Mouse (Mus musculus) regulatory T cell (primary cell): ENCODE data around the gene Ebf1.
"Not testable (repeated sequence)": the region's sequence is repeated elsewhere in the genome, so short reads cannot be mapped to it uniquely, and the experiment has no call there.

Experiments used
- in situ Hi-C: fragments of 300-600 bp; cut with MboI, MseI; formaldehyde crosslinking; loops from one replicate; pipeline ENCODE4 v1.15.1; 2025; ENCODE audit warnings: high pct_unique_total_duplicates

Gene Ebf1

GRCm38 (mm10) chr11:44616788-44617712, at the start of gene Ebf1:
Gene Ebf1, plus strand, starts transcription at chr11:44617317.
- in situ Hi-C loops: loop anchor here (25.0 kb wide), 2 partner anchors 920 to 1070 kb away; no protein-coding TSS in a partner anchor

GRCm38 (mm10) chr11:44570336-44570735, 46.8 kb upstream of the Ebf1 start:
- in situ Hi-C loops: not testable (repeated sequence)

- in situ Hi-C loops: no loop called here
These were observed 44.3 kb upstream of the Ebf1 start for GRCm38 (mm10) chr11:44572781-44573180.

DNA sequence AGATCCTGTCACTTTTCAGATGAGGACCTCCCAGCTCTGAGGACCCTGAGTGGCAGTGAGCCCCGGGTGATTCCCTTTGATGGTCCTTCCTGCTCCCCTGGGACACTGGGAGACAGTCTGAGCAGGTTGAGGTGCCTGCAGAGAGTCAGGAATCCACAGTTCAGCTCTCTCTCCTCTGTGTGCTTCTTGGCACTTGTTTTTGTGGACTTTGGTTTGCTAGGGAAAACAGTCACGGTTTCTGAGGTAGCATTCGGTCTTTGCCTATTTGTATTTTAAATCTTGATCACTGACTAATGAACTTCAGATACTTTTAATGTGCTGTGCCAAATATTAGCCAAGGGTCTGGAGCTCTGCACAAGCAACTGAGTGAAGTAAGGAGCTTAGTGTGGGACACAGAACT, 43.7 kb upstream of the Ebf1 start:
- in situ Hi-C loops: no loop called here

- in situ Hi-C loops: no loop called here
These were observed 42.7 kb upstream of the Ebf1 start for GRCm38 (mm10) chr11:44574391-44574790.

DNA sequence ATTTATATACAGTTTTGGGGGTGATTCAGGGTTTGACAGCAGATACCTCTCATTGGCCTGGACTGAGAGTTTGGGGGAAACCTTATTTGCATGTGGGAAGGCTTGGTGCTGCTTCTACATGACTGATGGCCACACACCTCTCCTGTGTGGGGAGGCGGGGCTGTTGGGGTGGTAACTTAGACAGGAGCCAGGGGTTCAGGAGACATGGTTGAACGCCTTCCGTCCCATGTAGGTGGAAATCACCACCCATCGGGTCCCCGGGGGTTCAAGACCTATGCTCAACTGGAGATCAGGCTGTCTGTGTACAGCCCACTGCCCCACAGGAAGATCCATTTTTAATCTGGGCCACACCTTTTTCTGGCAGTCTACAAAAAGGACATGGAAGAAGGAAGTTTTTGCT, 42.3 kb upstream of the Ebf1 start:
- in situ Hi-C loops: loop anchor here (25.0 kb wide), 1 partner anchor 1062 kb away; no protein-coding TSS in a partner anchor

- in situ Hi-C loops: loop anchor here (25.0 kb wide), 1 partner anchor 1059 kb away; no protein-coding TSS in a partner anchor
These were observed 39.2 kb upstream of the Ebf1 start for GRCm38 (mm10) chr11:44577911-44578310.

- in situ Hi-C loops: loop anchor here (25.0 kb wide), 1 partner anchor 1056 kb away; no protein-coding TSS in a partner anchor
These were observed 35.8 kb upstream of the Ebf1 start for GRCm38 (mm10) chr11:44581277-44581683.

GRCm38 (mm10) chr11:44586047-44586696, 30.9 kb upstream of the Ebf1 start:
- in situ Hi-C loops: loop anchor here (25.0 kb wide), 1 partner anchor 1051 kb away; no protein-coding TSS in a partner anchor

DNA sequence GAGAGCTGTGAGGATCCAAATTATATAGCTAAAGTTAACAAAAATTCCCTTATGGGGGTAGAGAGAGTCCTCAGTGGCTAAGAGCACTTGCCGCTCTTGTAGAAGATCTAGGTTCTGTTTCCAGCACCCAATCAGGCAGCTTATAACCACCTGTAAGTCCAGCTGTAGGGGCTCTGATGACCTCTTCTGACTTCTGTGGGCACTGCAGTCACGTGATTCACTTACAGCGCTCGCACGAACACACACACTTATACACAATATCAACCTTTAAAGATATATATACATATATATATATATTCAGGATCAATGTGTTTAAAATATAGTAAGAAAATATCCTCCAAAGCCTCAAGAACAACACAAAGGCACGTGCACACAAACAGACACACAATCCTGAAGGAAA, 24.1 kb upstream of the Ebf1 start:
- in situ Hi-C loops: loop anchor here (10.0 to 25.0 kb wide), 2 partner anchors 1044 to 1242 kb away; no protein-coding TSS in a partner anchor

GRCm38 (mm10) chr11:44594768-44595167, 22.3 kb upstream of the Ebf1 start:
- in situ Hi-C loops: loop anchor here (10.0 to 25.0 kb wide), 2 partner anchors 1043 to 1240 kb away; no protein-coding TSS in a partner anchor

DNA sequence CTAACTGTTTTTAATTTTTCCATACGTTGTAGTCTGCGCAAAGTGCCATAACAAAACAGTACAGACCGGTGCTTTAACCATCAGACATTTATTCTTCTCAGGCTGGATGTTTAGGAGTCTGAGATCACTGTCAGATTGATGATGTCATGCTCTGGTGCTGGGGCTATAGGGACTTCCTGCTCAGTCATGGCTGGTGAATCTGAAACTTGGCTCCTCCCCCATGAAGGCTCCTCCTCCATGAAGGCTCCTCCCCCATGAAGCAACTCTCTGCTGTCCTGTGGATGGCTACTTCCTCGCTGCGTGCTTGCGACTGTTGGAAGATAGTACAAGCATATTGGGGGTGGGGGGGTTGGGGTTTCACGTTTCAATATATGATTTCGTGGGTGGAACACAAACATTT, 10.2 kb upstream of the Ebf1 start:
- in situ Hi-C loops: loop anchor here (25.0 kb wide), 2 partner anchors 930 to 1080 kb away; no protein-coding TSS in a partner anchor

DNA sequence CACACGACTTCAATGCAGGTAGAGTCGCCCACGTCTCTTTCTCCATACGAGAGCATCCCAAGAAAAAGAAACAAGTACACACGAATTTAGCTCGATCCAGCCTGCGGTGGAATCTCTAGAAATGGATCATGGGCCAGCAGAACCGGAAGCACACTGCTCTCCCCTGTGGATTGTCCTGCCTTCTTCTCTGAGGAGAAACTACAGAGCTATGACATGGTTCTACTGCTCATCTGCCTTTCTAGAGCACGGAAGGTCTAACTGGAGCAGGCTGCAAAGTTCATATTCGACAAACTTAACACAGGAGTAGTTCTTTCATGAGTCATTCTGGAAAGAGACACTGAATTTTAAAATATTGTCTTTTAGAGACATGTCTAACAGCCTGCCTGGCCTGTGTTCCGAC, 8.5 kb upstream of the Ebf1 start:
- in situ Hi-C loops: loop anchor here (25.0 kb wide), 2 partner anchors 929 to 1079 kb away; no protein-coding TSS in a partner anchor

DNA sequence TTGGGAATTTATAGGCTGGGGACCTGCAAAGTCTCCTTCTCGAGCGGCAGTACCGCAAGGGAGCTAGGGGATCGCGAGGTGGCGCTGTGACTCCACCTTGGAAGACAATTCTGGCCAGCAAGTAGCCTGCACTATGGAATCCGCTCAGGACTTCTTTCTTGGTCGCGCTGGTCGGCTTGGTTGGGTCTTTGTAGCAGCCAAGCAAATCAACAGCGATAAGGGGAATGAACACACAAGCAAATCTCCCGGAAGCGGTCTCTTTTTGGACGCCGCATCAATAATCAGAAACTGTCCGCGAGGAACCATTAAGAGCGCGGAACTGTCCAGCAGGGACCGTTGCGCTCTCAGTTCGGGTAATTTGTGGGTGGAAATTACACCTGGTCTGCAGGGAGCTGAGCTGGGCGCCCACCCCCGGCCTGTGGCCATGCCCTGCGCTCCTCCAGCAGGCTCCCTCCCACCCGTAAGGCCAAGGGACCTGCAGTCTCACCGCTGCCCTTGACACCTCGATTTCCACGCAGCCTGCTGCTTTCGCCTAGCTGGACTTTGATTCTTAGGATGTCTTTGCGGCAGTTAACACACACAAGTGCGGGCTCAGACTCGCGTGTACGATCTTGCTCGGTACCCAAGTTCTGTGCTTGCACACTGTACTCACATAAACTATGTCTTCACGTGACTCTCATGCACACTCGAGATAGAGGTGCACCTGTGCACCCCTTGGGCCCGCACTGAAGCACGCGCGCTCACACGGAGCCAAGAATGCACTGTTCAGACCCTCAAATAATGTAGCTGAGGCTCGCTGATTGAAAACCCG, 5.9 kb upstream of the Ebf1 start:
- in situ Hi-C loops: loop anchor here (25.0 kb wide), 2 partner anchors 926 to 1076 kb away; no protein-coding TSS in a partner anchor

GRCm38 (mm10) chr11:44612156-44612555, 5.0 kb upstream of the Ebf1 start:
- in situ Hi-C loops: loop anchor here (25.0 kb wide), 2 partner anchors 925 to 1075 kb away; no protein-coding TSS in a partner anchor

DNA sequence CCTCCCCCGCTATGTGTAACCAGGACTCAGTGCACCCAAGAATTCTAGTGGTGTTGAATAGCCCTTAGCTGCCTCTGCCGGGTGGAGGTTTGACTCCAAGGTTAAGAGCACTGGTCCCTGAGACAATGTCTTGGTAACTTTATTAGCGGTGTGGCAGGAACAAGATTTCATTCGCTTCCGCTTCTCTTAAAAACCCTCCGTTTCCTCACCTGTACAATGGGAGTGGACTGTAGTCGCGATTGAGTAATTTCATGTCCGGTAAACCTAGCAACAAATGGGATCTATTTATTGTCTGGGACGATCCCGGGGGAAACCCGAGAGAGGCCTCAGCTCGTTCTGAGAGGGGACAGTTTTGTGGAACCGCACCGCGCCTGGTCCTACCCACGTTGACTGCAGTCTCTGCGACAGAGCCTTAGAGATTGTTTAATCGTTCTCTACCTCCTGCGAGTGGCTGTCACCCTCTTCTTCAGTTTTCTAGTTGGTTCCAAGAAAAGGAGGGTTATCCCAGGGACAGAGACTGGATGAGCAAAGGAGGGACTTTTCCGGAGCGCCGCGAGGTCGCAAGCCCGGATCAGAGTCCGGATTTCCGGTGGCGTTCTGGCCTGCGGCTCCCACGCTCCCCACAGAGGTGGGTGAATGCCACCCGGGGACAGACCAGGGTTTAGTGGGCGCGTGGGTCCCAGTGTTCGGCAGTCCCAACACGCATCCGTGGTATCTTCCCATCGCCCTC, 4.3 kb upstream of the Ebf1 start:
- in situ Hi-C loops: loop anchor here (25.0 kb wide), 2 partner anchors 924 to 1074 kb away; no protein-coding TSS in a partner anchor

DNA sequence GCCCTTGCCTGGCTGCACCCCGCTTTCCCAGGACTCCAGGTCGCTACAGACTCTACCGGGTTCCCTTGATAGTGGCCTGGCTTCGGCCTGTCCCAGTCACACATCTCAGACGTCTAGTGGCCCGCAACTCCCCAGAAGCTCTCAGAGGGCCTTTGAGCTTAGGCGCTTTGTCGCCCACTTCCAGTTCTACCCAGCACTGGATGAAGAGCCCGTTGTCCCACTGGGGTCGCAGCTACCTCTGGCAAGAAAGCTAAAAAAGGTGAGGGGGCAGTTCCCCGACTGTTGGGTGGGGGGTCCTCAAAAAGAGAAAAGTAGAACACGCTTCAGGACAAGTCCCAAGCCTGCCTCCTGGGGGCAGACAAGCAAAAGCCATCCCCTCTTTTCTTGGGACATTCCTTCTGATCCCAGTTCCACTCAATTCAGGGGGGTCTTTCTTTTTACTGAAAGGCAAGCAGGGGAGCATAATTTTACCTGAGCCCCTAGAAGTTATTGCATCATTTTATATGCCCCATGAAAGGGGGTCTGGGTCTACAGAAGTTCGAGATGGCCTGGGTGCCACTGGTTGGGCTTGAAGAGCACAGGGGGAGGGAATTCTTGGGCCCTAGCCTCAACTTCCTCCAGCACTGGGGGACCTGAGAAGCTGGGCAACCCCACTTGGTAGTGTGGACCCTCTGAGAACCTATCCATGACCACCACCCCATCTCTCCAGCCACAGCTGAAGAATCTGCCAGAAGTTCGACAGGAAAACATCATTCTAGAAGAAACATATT, 3.5 kb upstream of the Ebf1 start:
- in situ Hi-C loops: loop anchor here (25.0 kb wide), 2 partner anchors 924 to 1074 kb away; no protein-coding TSS in a partner anchor

- in situ Hi-C loops: loop anchor here (25.0 kb wide), 2 partner anchors 921 to 1071 kb away; no protein-coding TSS in a partner anchor
These were observed 884 bp upstream of the Ebf1 start for GRCm38 (mm10) chr11:44616078-44616787.
